Mouse (Mus musculus) thymus, postnatal 0 days (tissue): Measurements from ENCODE around the gene Rinl. TPM values are rescaled to one million over a fixed set of nuclear protein-coding genes. Genes with fewer than 3 reads are reported as not detected.
A peak's percentile ranks its signal among the peaks of the same experiment; 100 is the strongest.

ENCODE experiments used
- DNase-seq: peaks from one replicate; pipeline ENCODE4 v3.0.0-alpha.2; 2015; ENCODE audit warnings: low spot score
- polyA plus RNA-seq: library from polyadenylated mRNA; unstranded; fragments of >200 nt; fragmentation: Nextera tagmentation; extraction: Ambion mirVana; gene quantifications from 2 replicates; pipeline ENCODE4 v1.2.1, GENCODE M21; 2015

Gene Rinl
- 75.9 and 105 TPM in 2 replicates for polyA plus RNA-seq

DNA sequence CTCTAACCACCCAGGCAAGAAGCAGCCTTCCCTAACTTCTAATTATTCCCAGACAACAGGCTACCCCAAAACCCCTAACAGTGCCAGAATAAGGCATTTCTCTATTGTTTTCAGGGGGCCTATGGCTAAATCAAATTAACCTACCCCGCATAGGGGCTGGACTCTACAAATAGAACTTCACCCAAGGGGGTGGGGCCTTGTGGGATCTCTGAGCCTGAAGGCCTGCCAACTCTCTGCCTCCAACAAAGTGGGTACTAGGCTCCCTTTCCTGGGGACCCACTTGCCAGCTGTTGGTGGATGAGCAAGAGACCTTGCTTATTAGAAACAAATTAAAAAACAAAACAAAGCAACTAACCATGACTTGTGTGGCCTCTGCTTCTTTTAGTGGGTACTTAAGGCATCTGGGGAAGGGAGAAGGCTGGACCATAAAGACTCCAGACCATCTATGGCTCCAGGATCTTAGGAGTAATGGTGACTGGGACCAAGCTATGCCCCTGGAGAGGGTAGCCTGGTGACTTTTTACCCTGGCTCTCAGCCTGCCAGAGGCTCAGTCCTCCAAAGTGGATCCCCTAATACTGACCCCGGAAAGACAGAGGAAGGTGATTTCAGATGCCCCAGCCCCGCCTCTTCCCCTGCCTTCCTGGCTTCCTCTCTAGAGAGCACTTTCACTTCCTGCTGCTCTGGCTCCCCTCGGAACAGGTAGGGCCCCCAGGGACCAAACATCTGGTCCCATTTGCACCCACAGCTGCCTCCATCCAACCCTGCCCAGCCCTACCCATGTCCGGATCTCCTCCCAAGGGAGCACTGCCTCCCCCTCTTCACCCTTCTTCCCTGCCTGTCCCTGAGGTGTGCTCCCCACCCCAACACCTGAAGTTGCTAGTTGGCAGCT, at the start of gene Rinl:
Rinl (plus strand) TSS at position 663 of the 889 bp plus-strand sequence.
- peak; percentile 70 for DNase-seq

DNA sequence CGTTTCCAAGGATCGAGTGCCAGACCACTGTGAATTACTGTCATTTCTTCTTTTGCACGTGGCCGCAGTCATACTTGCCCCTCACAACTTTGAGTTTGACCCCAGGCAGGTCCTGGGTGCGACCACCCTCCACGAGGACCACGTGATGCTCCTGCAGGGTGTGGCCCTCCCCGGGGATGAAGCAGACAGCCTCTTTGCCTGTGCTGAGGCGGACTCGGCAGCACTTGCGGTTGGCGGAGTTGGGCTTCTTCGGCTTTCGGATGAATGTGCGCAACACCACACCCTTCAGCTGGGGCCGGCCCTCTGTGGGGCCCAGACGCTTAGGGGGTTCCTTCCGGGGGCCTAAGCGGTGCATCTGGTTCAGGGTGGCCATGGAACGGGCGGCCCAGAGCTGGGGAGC, 48.9 kb upstream of the Rinl start:
- DNase-seq: no peak

DNA sequence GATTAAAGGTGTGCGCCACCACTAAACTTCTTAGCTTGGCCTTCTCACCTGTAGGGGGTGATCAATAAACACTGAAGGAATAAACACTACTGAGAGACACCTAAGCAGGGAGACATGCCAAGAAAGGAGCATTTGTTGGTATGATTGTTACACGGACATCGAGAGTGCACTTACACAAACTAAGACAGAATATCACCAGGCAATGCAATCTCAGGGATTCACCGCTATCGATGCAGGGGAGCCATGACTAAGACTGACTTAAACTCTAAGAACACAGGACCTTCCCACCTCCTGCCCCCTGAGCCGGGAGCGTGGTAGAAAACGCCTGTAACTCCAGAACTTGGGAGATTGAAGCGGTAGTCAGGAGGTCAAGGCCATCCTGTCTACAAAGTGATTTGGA, 47.8 kb upstream of the Rinl start:
- peak; percentile 22 for DNase-seq

DNA sequence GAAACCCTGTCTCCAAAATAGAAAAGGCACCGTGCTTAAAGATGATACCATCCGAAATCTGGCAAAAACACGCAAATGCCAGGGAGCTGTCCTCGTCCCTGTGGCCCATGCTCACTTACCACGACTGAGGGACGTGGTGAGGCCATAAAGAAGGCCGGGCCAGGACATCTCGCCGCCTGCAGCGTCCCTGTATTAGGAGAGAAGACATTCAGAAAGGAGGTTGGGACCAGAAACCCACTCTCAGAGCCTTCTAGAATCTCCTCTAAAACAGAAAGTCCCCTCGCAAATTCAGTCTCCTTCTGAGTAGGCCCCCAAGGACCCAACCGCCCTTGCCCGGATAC, 47.4 kb upstream of the Rinl start:
- DNase-seq: no peak

DNA sequence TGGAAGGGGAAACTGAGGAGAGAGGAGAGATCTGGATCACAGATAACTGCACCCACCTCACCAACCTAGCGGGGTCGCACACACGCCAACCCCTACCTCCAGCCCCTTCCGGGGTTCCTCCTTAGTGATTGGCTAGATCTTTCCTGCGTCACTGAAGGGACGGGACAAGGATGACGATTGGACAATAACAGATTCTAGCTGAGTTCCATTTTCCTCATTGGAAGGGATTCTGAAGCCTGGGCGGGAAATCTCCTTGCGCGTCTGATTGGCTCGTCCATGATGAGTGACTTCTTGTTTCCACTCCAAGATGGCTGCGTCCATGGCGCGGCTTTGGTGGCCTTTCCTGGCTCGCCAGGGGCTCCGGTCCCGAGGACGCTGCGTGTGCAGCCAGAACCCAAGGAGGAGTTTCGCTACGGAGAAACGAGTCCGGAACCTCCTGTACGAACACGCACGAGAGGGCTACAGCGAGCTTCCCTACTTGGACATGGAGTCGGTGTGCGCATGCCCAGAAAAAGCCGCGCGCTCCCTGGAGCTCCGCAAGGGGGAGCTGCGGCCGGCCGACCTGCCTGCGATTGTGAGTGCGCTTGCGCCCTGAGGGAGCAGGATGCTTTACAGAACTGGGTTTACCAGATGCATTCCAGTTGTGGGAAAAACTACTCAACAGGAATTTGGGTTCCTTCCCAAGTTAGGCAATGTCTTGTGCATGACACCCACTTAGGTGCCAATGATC, 46.9 kb upstream of the Rinl start, which contains the start of the genes Mrps12 and Sars2:
Mrps12 (minus strand) TSS at position 112 of the 730 bp plus-strand sequence.
Sars2 (plus strand) TSS at position 284 of the 730 bp plus-strand sequence.
- peak; percentile 98 for DNase-seq

DNA sequence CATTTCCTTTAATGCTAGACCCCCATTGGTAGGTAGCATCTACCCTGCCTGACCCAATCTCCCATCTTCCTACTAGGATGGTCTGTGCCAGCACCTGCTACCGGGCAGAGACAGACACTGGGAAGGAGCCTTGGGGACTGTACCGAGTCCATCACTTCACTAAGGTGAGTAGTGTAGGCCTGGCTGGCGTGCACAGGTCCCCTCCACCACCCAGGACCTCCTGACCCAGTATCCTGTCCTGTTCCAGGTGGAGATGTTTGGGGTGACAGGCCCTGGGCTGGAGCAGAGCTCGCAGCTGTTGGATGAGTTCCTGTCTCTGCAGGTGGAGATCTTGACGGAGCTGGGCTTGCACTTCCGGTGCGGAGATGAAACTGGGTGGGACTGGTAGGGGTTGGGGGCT, 38.8 kb upstream of the Rinl start:
- no peak for DNase-seq

DNA sequence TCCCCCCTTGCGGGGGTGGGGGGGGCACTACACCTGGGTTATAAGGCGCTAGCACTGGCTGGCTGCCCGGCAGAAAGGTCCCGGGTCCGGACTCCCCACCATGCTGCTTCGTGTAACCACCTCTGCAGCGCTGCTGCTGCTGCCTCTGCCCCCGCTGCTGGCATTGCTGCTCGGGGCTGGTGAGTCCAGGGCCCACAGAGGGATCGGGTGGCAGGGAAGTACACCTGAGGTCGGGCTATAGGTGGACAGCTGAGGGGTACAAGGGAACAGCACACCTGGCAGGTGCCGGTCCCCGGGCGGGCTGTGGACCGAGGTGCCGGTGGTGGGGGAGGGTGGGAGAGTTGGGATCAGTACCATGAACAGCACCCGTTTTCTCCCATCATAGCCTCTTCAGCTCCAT, 32.7 kb upstream of the Rinl start, which contains the start of gene Ccer2:
Ccer2 (plus strand) TSS at position 96 of the 400 bp plus-strand sequence.
- DNase-seq: no peak

DNA sequence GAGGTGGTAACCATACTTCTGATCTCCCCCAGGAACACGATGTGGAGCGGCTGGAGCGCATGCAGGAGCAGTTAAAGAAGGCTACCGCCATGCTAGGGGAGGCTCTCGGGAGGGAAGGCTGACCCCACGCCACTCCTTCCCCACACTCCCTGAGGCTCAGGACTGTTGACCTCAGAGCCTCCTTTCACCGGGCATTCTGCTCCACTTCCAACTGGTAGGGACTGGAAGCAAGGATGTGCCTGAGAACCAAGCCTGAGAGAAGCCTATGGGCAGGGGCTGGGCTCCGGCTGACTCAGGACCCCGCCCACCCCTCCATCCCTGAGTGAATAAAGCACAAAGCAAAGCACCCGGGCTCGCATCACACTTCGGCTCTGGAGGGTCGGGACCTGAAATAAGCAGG, 30.1 kb upstream of the Rinl start:
- no peak for DNase-seq

DNA sequence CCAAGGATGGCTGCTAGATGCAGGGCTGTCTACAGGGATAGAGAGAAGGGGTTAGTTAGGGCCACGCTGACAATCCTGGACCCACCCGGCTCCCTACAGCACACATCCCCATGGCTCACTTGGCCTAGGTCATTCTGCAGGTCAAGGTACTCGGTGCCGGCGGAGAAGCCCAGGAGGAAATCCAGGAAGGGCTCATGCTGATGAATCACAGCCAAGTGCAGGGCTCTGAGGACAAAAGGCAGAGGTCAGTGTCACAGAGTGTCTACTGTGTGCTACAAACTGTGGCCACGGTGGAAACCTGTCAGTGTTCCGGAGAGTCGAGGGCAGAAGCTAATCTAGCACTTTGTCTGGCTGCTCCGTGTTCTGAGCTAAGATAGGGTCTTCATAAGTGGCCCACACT, 26.9 kb upstream of the Rinl start:
- DNase-seq: no peak

DNA sequence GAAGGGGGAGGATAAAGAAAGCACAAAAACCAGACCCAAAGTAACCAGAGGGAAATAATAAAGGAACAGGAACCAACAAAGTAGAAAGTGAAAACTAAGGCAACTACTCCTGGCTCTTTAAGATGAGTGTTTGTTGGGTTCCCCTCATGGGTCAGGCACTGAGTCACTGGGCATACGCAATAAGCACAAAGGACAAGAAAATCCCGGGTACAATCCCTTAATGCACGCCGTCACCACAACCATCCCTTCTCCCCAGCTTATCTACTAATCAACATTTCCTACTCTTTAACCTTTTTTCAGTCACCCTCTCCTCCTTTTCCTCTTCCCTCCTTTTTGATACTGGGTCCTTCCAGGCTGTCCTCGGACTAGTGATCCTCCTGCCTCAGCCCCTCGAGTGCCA, 23.6 kb upstream of the Rinl start:
- no peak for DNase-seq

DNA sequence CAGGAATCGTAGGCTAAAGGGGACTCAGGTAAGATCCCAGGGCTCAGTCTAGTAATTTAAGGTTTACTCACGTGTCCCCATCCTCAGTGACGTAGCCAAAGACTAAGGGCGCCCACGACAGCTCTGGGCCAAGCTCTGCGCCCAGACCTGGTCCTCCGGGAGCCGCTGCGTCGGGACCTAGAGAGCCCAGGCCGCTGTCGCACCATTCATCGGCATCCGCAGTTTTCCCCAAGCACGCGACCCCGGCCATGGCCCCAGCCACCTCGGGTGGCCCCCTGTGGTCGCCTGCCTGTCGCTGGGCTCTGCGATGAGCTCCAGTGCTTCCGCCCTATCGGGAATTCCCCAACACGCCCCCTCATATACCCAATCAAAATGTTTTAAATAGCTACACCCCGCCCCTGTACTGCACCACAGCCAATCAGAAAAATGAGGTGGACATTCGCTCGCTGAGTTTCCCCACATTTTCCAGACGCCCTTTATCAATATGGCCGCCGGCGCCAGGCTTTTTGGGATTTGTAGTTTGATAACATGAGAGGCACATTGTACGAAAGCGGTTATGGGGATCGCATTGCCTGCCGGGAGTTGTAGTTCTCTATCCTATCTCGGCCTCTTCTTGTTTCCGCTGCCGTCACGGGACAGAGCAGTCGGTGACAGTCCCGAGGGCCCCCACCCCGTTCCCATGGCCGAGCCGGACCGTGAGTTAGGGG, 22.4 kb upstream of the Rinl start, which contains the start of gene Sirt2:
Sirt2 (plus strand) TSS at position 563 of the 707 bp plus-strand sequence.
- peak; percentile 98 for DNase-seq

DNA sequence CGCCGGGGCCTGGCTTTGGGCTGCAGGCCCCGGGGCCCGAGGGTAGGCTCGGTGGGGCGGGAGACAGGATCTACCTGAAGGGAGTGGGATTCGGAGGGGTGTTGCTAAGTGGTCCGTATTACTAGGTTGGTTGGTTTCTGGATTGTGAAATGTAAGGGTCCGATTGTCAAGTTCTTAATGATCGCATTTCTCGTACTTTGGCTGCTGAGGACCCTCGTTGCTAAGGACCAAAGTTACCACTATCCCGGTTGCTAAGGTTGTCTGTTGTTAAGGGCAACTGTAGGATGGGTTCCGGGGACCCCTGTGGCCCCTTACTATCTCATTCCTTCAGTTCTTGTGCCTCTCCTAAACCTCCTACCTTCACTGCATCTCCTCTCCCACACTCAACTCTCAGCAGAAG, 21.9 kb upstream of the Rinl start:
- DNase-seq: peak; percentile 30

DNA sequence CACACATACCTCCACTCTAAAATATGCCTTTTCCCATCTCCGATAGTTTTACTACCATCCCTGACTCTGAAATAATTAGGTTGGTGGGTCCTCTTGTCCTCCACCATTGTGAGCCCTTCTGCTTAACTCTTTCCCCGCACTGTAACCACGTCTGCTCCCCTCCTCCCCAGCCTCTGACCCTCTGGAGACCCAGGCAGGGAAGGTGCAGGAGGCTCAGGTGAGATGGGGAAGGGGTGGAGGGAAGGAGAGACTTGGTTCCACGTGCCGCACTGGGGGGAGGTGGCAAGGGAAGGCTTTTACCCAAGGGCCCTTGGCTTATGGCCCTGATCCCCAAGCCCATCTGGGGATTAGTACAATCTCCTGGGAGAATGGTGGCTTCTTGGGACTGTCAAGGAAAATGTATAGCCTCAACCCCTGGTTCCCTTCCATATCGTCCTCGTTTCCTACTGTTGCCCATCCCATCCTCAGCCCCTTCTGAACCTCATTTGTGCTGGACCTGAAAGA, 21.3 kb upstream of the Rinl start, which contains the start of gene Nfkbib:
Nfkbib (minus strand) TSS at position 51 of the 504 bp plus-strand sequence.
- DNase-seq: no peak

DNA sequence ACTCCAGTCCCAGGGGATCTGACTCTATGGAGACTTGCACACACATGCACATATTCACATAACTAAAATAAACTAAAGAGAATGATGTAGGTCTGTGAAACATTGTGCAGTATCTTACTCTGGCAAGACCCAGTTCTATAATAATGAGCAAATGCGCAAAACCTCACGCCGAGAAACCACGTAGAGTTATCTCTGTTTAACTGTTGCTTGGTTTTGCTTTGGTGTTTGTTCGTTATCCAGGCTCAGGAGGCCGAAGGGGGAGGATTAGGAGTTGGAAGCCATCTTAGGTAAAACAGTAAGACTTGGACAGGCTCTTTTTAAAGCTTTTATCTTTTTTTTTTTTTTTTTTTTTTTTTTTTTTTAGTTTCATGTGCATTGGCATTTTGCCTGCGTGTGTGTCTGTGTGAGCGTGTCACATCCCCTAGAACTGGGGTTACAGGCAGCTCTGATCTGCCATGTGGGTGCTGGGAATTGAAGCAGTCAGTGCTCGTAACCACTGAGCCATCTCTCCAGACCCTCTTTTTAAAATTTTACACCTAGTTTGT, 19.3 kb upstream of the Rinl start:
- no peak for DNase-seq

DNA sequence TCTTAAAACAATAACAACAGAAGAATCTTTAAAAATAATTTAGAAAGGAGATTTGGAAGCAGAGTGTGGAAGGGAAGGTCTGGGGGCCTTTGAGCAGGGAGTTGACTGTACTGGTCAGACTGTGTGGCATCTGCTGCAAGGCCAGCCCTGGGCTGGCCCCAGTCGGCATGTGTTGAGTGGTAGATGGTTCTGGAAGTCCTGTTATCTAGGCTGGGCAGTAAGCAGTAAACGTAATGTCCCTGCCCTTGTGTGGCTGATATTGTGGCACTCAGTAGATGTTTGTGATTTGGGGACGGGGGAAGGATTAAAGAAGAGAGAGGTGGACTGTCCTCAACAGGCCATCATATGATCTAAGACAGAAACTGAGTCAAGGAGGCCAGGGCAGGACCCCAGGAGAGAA, 18.5 kb upstream of the Rinl start:
- DNase-seq: no peak

DNA sequence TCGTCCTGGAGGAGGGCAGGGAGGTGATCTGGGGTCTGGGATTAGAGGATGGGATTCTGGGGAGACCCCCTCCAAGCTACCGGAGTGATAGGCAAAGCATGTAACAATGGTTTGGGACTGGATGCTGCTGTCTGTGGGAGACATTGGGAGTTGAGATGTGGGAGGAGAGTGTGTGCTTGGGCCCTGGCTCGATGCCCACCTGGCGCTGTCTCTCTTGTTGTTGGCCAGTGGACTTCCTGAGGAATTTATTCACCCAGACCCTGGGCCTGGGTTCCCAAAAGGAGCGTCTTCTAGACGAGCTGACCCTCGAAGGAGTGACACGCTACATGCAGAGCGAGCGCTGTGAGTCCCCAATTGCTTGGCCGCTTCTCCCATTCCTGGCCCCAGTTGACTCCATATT, 16.9 kb upstream of the Rinl start:
- no peak for DNase-seq

DNA sequence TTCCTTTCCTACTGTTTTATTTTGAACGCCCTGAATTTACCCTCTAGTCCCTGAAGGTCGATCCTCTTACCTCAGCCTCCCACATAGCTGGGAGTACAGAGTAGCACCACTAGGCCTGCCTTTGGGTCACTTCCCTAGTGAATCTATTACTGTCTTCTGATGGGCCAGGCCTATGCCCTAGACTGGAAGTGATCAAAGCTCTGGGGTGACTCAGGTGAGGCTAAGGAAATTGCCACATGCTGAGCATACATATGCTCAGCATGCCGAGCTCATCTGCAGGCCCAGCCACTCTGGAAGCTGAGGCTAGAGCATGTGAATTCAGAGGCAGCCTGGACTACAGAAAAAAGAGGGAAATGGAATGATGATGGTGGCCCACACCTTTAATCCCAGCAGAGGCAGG, 15.6 kb upstream of the Rinl start:
- no peak for DNase-seq

DNA sequence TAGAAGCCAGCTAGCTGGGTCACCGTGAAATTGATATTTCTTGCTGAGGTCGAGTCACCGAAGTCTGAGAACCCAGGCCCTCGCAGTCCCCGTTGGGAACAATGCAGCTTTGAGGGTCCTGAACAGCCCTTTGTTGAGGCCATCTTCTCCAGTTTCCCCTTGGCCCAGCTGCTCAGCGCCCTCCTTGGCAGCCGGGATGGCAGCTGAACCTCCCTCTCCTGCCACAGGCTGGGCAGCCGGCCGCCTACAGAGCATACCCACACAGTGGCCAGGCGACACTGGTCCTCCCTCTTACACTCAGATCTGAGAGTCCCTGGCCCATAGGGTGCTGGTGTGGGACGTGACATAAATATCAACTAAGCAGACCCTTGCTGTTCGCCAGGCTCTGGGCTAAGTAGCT, 14.6 kb upstream of the Rinl start:
- DNase-seq: no peak

DNA sequence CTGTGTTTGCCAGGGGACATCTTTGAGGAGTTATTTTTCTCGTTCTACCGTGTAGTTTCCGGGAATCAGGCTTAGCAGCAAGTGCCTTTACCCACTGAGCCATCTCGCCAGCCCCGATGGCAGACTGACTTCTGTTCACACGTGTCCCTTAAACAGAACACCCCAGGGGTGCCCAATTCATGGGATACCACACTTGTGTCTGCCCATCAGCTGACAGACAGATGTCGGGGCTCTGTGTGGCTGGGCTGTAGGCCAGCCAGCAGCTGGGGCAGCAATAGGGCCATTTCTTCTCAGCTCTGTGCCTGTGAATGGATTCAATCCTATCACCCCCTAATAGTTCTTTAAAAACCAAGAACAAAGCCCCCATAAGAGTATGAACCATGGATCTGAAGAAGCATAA, 13.6 kb upstream of the Rinl start:
- DNase-seq: no peak

DNA sequence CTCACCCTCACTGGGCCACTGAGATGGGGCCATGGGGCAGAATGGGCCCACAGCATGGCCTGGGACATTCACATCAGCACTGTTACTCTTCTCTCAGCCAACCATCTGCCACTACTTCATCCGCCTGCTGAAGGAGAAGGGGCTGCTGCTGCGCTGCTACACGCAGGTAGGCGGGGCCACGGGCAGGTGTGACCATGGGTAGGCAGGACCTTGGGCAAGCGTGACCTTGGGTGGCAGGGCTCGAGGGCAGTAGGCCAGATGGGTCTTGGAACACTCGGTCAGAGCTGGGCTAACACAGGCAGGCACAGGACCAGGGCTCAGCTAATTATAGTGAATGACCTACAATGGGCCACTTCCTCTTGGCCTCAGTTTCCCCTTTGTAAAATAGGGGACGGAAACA, 9.9 kb upstream of the Rinl start:
- DNase-seq: no peak

DNA sequence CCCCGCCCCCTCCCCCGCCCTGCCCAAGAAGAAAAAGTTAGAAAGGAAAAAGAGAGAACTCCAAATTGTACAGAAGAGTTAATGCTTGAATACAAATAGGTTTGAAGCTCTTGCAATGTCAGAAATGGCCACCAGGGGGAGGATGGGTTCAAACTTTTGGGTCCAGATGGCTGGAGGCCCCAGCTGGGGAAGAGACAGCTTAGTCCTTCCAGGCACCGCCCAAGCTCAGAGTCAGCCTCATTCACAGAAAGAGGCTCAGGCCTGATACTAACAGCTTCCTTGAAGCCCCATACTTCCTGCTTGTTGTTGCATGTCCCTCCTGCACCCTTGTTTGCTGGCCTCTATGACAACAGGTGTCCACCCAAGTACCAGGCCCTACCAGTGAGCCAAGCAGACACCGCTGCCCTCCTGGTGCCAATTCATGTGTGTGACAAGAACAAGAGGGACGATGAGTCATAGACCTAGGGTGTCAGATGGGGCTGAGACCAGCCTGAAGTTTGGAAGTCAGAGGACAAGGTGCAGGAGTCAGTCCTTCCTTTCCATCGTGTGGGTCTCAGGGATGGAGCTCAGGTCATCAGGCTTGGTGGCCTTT, 8.6 kb upstream of the Rinl start:
- DNase-seq: peak; percentile 93
